8 mouse cellular contexts compared by ENCODE assay signal in genomic region chr14:76011062-76011457, GRCm38 (mm10). TPM values are rescaled to one million over a fixed set of nuclear protein-coding genes. Genes with fewer than 3 reads are reported as not detected.
A peak's percentile ranks its signal among the peaks of the same experiment; 100 is the strongest.
DNase-seq lines count a peak whose midpoint lies in the region; ATAC-seq and TF ChIP-seq lines count a peak whose summit lies in the region.

No protein-coding gene starts in this region.

- ATAC-seq in heart, embryonic 13.5 days (ENCODE audit: extremely low read depth, insufficient number of reproducible peaks, low FRiP score, low TSS enrichment) = no peak
- ATAC-seq in G1E (ENCODE audit: extremely low read depth, insufficient number of reproducible peaks, low FRiP score, poor library complexity, severe bottlenecking) = no peak
- peak; percentile 48 for ATAC-seq in forebrain, embryonic 16.5 days
- no peak for ATAC-seq in liver, postnatal 0 days
- ATAC-seq in megakaryocyte-erythroid progenitor cell, adult 5-6 weeks (replicated peaks; ENCODE audit: low FRiP score, low TSS enrichment, poor library complexity, severe bottlenecking) = no peak

- no peaks in the 10 kb centered on the region for H3K27me3 ChIP-seq in heart, embryonic 13.5 days (replicated peaks)
- H3K27me3 ChIP-seq in G1E (ENCODE audit: insufficient read depth, low read length) = 0 out of 2 replicates have a peak, but pooled peaks cover 3% of the 10 kb centered on the region
- H3K27me3 ChIP-seq in forebrain, embryonic 16.5 days (replicated peaks; ENCODE audit: control insufficient read depth, insufficient read depth, low read length) = no peaks in the 10 kb centered on the region
- H3K27me3 ChIP-seq in liver, postnatal 0 days (ENCODE audit: insufficient read depth, low read length) = no peaks in the 10 kb centered on the region

- 27% methylated on average over 7 of the region's 7 CpGs for WGBS in heart, embryonic 13.5 days
- WGBS in forebrain, embryonic 16.5 days = 26% methylated on average over 7 of the region's 7 CpGs
- WGBS in liver, postnatal 0 days (ENCODE audit: insufficient replicate concordance) = 31% methylated on average over 7 of the region's 7 CpGs

- no peak for TF ChIP-seq EP300 in liver, postnatal 0 days (IDR thresholded peaks at IDR 0.05; ENCODE audit: low read depth)

- DNase-seq in heart, postnatal 14 days = no peak
- no peak for DNase-seq in G1E (ENCODE audit: low spot score)
- no peak for DNase-seq in liver, postnatal 0 days
- no peak for DNase-seq in adrenal gland, adult 2 months
- no peak for DNase-seq in testis, postnatal 14 days (ENCODE audit: low spot score)

- H3K4me3 ChIP-seq in heart, embryonic 13.5 days = peak overlapping the region; percentile 78
- H3K4me3 ChIP-seq in G1E (ENCODE audit: low read depth, low read length) = peak overlapping the region; percentile 91
- H3K4me3 ChIP-seq in forebrain, embryonic 16.5 days (replicated peaks; ENCODE audit: low read length) = peak overlapping the region; percentile 72
- H3K4me3 ChIP-seq in liver, postnatal 0 days (ENCODE audit: low read depth, low read length) = peak overlapping the region; percentile 77

- peak overlapping the region; percentile 65 for H3K9ac ChIP-seq in heart, embryonic 13.5 days
- H3K9ac ChIP-seq in forebrain, embryonic 16.5 days (replicated peaks; ENCODE audit: low read depth, low read length) = no peak overlapping the region; the same call in 1 of the 2 replicates
- H3K9ac ChIP-seq in liver, postnatal 0 days (replicated peaks) = peak overlapping the region; percentile 84

- H3K4me2 ChIP-seq in heart, embryonic 13.5 days = peak overlapping the region; percentile 83
- peak overlapping the region; percentile 76 for H3K4me2 ChIP-seq in forebrain, embryonic 16.5 days (ENCODE audit: low read length)
- H3K4me2 ChIP-seq in liver, postnatal 0 days (ENCODE audit: low read depth, low read length) = peak overlapping the region; percentile 85

- peaks cover 7% of the 10 kb centered on the region for H3K36me3 ChIP-seq in heart, embryonic 13.5 days
- peaks cover 15% of the 10 kb centered on the region for H3K36me3 ChIP-seq in G1E (replicated peaks)
- H3K36me3 ChIP-seq in forebrain, embryonic 16.5 days (ENCODE audit: control insufficient read depth, insufficient read depth) = peaks cover 3% of the 10 kb centered on the region; the same call in 1 of the 2 replicates
- no peaks in the 10 kb centered on the region; the same call in 1 of the 2 replicates for H3K36me3 ChIP-seq in liver, postnatal 0 days (replicated peaks; ENCODE audit: insufficient read depth, low read length)

- no peak for TF ChIP-seq CTCF in G1E (IDR thresholded peaks at IDR 0.05; ENCODE audit: low read depth, low read length)
- no peak for TF ChIP-seq CTCF in liver, postnatal 0 days (IDR thresholded peaks at IDR 0.05; ENCODE audit: low read depth)

- H3K4me1 ChIP-seq in heart, embryonic 13.5 days = peaks cover 21% of the 10 kb centered on the region
- H3K4me1 ChIP-seq in G1E (ENCODE audit: insufficient read depth, low read depth, low read length) = peaks cover 27% of the 10 kb centered on the region
- H3K4me1 ChIP-seq in forebrain, embryonic 16.5 days (replicated peaks; ENCODE audit: control insufficient read depth, insufficient read depth, low read length) = peaks cover 18% of the 10 kb centered on the region
- H3K4me1 ChIP-seq in liver, postnatal 0 days (ENCODE audit: insufficient read depth) = peaks cover 21% of the 10 kb centered on the region

- intact Hi-C loops in heart, postnatal 14 days (cut with DNase I) = no loop called here

- no peaks in the 10 kb centered on the region for H3K9me3 ChIP-seq in heart, embryonic 13.5 days
- H3K9me3 ChIP-seq in G1E (replicated peaks) = no peaks in the 10 kb centered on the region
- H3K9me3 ChIP-seq in forebrain, embryonic 16.5 days (ENCODE audit: control insufficient read depth, low read length) = no peaks in the 10 kb centered on the region
- no peaks in the 10 kb centered on the region for H3K9me3 ChIP-seq in liver, postnatal 0 days (ENCODE audit: low read length)

- no peak overlapping the region for H3K27ac ChIP-seq in heart, embryonic 13.5 days (replicated peaks)
- H3K27ac ChIP-seq in forebrain, embryonic 16.5 days (ENCODE audit: low read length) = 0 out of 2 replicates have a peak overlapping the region, but pooled peaks have one; percentile 29
- H3K27ac ChIP-seq in liver, postnatal 0 days (ENCODE audit: low read depth) = no peak overlapping the region

RNA-seq across cellular contexts. Expression of gene Gtf2f2, which starts 0.4 kb away (rescaled TPM):
- polyA plus RNA-seq in heart, embryonic 13.5 days (2015; fragmentation: Nextera tagmentation; extraction: Ambion mirVana) = 26.9 and 27.1 TPM in 2 replicates
- 10 to 100 TPM; 12.3 to 13.6 TPM for total RNA-seq in heart, postnatal 14 days (2021)
- total RNA-seq in G1E (2014; fragmentation: Nextera tagmentation) = 32.7 and 33.3 TPM in 2 replicates
- 49.5 and 53.3 TPM in 2 replicates for total RNA-seq in G1E (2017)
- 9.1 TPM in 2 replicates for polyA plus RNA-seq in G1E (2012)
- 49.6 and 52.5 TPM in 2 replicates for polyA plus RNA-seq in forebrain, embryonic 16.5 days (2015; fragmentation: Nextera tagmentation; extraction: Ambion mirVana)
- 15.1 and 16.1 TPM in 2 replicates for polyA plus RNA-seq in liver, postnatal 0 days (2015; fragmentation: Nextera tagmentation; extraction: Ambion mirVana)
- 10 to 100 TPM; 21.4 to 24.0 TPM for total RNA-seq in adrenal gland, adult 2 months (2021)
- 1.3 and 2.5 TPM in 2 replicates for polyA plus RNA-seq in adrenal gland, adult 2 months (2012; rRNA removed)
- 42.7 and 55.2 TPM in 2 replicates for total RNA-seq in megakaryocyte-erythroid progenitor cell, adult 5-6 weeks (2014; fragmentation: Nextera tagmentation)
- 80.5 and 97.1 TPM in 2 replicates for total RNA-seq in megakaryocyte-erythroid progenitor cell, adult 5-6 weeks (2017)

RNA-seq across cellular contexts. Expression of gene Kctd4, which starts 56.3 kb away (rescaled TPM):
- polyA plus RNA-seq in heart, embryonic 13.5 days (2015; fragmentation: Nextera tagmentation; extraction: Ambion mirVana) = 0.18 and 0.25 TPM in 2 replicates
- not detected for total RNA-seq in heart, postnatal 14 days (2021)
- total RNA-seq in G1E (2014; fragmentation: Nextera tagmentation) (not detected in 2 replicates), G1E (2017) (0.06 and 0.11 TPM in 2 replicates)
- not detected in 2 replicates for polyA plus RNA-seq in G1E (2012)
- polyA plus RNA-seq in forebrain, embryonic 16.5 days (2015; fragmentation: Nextera tagmentation; extraction: Ambion mirVana) = 9.6 and 11.9 TPM in 2 replicates
- 0.06 and 0.18 TPM in 2 replicates for polyA plus RNA-seq in liver, postnatal 0 days (2015; fragmentation: Nextera tagmentation; extraction: Ambion mirVana)
- not detected for total RNA-seq in adrenal gland, adult 2 months (2021)
- not detected in 2 replicates for polyA plus RNA-seq in adrenal gland, adult 2 months (2012; rRNA removed)
- not detected in 2 replicates for total RNA-seq in megakaryocyte-erythroid progenitor cell, adult 5-6 weeks (2014; fragmentation: Nextera tagmentation)
- total RNA-seq in megakaryocyte-erythroid progenitor cell, adult 5-6 weeks (2017) = 0.28 TPM in 1 of 2 replicates, not detected in the other
